Mouse (Mus musculus) adrenal gland, postnatal 0 days (tissue): Measurements from ENCODE around the gene Lmntd2. TPM values are rescaled to one million over a fixed set of nuclear protein-coding genes. Genes with fewer than 3 reads are reported as not detected.
A peak's percentile ranks its signal among the peaks of the same experiment; 100 is the strongest.

Experiments
- microRNA-seq: library from miRNA; unstranded; fragments of <30 nt; microRNA quantifications from one replicate; pipeline ENCODE4, GENCODE M21; 2016; ENCODE audit warnings: borderline replicate concordance; ENCODE audit not compliant: insufficient number of aligned reads
- polyA plus RNA-seq: library from polyadenylated mRNA; unstranded; fragments of >200 nt; fragmentation: Nextera tagmentation; extraction: Ambion mirVana; gene quantifications from 2 replicates; pipeline ENCODE4 v1.2.1, GENCODE M21; 2015

Lmntd2 gene
- polyA plus RNA-seq = 0.32 and 1.2 TPM in 2 replicates

GRCm38 (mm10) chr7:141213605-141214235 lies at the start of gene Lmntd2:
Lmntd2 (minus strand) TSS chr7:141214080.

GRCm38 (mm10) chr7:141228279-141229067 lies 14.6 kb upstream of the Lmntd2 start, which contains the start of gene Phrf1:
Phrf1 (plus strand) TSS chr7:141228784.

GRCm38 (mm10) chr7:141215101-141215879 lies 1.4 kb upstream of the Lmntd2 start, which contains the start of gene Rassf7:
Rassf7 (plus strand) TSS chr7:141215860.

GRCm38 (mm10) chr7:141193948-141194347 lies 19.9 kb downstream of the Lmntd2 start, which contains the start of the genes Hras and Lrrc56:
Hras (minus strand) TSS chr7:141194005.
Lrrc56 (plus strand) TSS chr7:141194157.

GRCm38 (mm10) chr7:141172116-141173006 lies 41.5 kb downstream of the Lmntd2 start, which contains the start of gene Rnh1:
Rnh1 (minus strand) TSS chr7:141172857.

Small RNAs within 50 kb of the gene (microRNA-seq; reads per million reads assigned to microRNA genes)
- 697 reads per million, percentile 71 among the genes with 10 or more reads in this experiment for gene Mir210

Other genes starting within 250 kb of the Lmntd2 start
- gene Ifitm1, start 246.9 kb downstream of the Lmntd2 start, polyA plus RNA-seq = 61.4 and 162 TPM in 2 replicates
- gene Ifitm3, start 203.3 kb downstream of the Lmntd2 start, polyA plus RNA-seq = 482 and 553 TPM in 2 replicates
- gene Ifitm6, start 196.2 kb downstream of the Lmntd2 start, polyA plus RNA-seq = 4.0 and 7.5 TPM in 2 replicates
- gene Gm17387, start 184.9 kb downstream of the Lmntd2 start, polyA plus RNA-seq = not detected in 2 replicates
- gene B4galnt4, start 153.0 kb downstream of the Lmntd2 start, polyA plus RNA-seq = 5.1 and 7.9 TPM in 2 replicates
- gene Pkp3, start 135.9 kb downstream of the Lmntd2 start, polyA plus RNA-seq = 1.1 and 2.5 TPM in 2 replicates
- gene Sigirr, start 113.5 kb downstream of the Lmntd2 start, polyA plus RNA-seq = 2.7 and 4.5 TPM in 2 replicates
- 0.66 and 1.0 TPM in 2 replicates for gene Ano9, start 96.3 kb downstream of the Lmntd2 start, polyA plus RNA-seq
- 40.8 and 60.7 TPM in 2 replicates for gene Ptdss2, start 91.7 kb downstream of the Lmntd2 start, polyA plus RNA-seq
- gene Rnh1, start 41.2 kb downstream of the Lmntd2 start, polyA plus RNA-seq = 184 and 236 TPM in 2 replicates
- 75.5 and 78.9 TPM in 2 replicates for gene Hras, start 20.1 kb downstream of the Lmntd2 start, polyA plus RNA-seq
- 3.9 and 6.0 TPM in 2 replicates for gene Lrrc56, start 19.9 kb downstream of the Lmntd2 start, polyA plus RNA-seq
- 16.4 and 24.5 TPM in 2 replicates for gene Rassf7, start 1.8 kb upstream of the Lmntd2 start, polyA plus RNA-seq
- gene Phrf1, start 14.7 kb upstream of the Lmntd2 start, polyA plus RNA-seq = 17.0 and 25.2 TPM in 2 replicates
- 17.1 and 28.5 TPM in 2 replicates for gene Irf7, start 52.4 kb upstream of the Lmntd2 start, polyA plus RNA-seq
- gene Cdhr5, start 62.7 kb upstream of the Lmntd2 start, polyA plus RNA-seq = 3.5 and 5.3 TPM in 2 replicates
- 9.1 and 10.6 TPM in 2 replicates for gene Sct, start 65.1 kb upstream of the Lmntd2 start, polyA plus RNA-seq
- gene Drd4, start 77.9 kb upstream of the Lmntd2 start, polyA plus RNA-seq = 0.19 and 0.25 TPM in 2 replicates
- 57.4 and 71.3 TPM in 2 replicates for gene Deaf1, start 113.6 kb upstream of the Lmntd2 start, polyA plus RNA-seq
- 21.9 and 39.5 TPM in 2 replicates for gene Tmem80, start 113.7 kb upstream of the Lmntd2 start, polyA plus RNA-seq
- gene Eps8l2, start 124.8 kb upstream of the Lmntd2 start, polyA plus RNA-seq = 4.6 and 5.3 TPM in 2 replicates
- gene Taldo1, start 178.1 kb upstream of the Lmntd2 start, polyA plus RNA-seq = 338 and 567 TPM in 2 replicates
- 39.9 and 53.4 TPM in 2 replicates for gene Gatd1, start 200.1 kb upstream of the Lmntd2 start, polyA plus RNA-seq
- gene Cend1, start 215.4 kb upstream of the Lmntd2 start, polyA plus RNA-seq = 5.0 and 17.0 TPM in 2 replicates
- gene Slc25a22, start 223.8 kb upstream of the Lmntd2 start, polyA plus RNA-seq = 18.6 and 27.0 TPM in 2 replicates
- gene Pidd1, start 229.9 kb upstream of the Lmntd2 start, polyA plus RNA-seq = 2.4 and 2.8 TPM in 2 replicates
- gene Rplp2, start 233.3 kb upstream of the Lmntd2 start, polyA plus RNA-seq = 916 and 984 TPM in 2 replicates
- 37.4 and 82.9 TPM in 2 replicates for gene Pnpla2, start 241.1 kb upstream of the Lmntd2 start, polyA plus RNA-seq
- 13.3 and 17.8 TPM in 2 replicates for gene Cracr2b, start 247.0 kb upstream of the Lmntd2 start, polyA plus RNA-seq